Mouse (Mus musculus) T-helper 1 cell (primary cell): ENCODE results near the gene Gm42688.

ENCODE experiments used
- in situ Hi-C: fragments of 300-600 bp; cut with MboI, MseI; formaldehyde crosslinking; loops from one replicate; pipeline ENCODE4 v1.15.1; 2025; ENCODE audit warnings: high pct_unique_total_duplicates

The Gm42688 gene

DNA sequence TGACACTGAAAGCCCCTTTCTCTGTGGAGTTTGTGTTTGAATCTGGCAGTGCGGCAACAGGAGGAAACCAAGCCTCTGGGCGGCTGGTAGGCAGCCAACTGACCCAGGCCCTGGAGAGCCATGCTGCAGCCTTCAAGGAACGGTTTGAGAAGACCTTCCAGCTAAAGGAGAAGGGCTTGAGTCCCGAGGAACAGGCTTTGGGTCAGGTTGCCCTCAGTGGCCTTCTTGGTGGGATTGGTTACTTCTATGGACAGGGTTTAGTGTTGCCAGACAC is 15.7 kb downstream of the Gm42688 start:
- in situ Hi-C loops = no loop called here

DNA sequence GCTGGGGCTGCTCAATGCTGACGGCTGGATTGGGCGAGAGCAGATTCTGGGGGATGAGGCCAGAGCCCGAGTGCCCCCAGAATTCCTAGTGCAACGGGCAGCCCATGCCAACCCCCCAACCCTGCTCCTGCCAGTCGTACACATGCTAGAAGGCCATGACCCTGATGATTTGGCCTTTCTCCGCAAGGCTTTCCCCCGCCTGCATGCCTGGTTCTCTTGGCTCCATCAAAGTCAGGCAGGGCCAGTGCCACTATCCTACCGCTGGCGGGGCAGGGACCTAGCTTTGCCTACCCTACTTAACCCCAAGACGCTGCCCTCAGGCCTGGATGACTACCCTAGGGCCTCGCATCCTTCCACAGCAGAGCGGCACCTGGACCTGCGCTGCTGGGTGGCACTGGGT is 16.2 kb downstream of the Gm42688 start:
- in situ Hi-C loops = no loop called here

DNA sequence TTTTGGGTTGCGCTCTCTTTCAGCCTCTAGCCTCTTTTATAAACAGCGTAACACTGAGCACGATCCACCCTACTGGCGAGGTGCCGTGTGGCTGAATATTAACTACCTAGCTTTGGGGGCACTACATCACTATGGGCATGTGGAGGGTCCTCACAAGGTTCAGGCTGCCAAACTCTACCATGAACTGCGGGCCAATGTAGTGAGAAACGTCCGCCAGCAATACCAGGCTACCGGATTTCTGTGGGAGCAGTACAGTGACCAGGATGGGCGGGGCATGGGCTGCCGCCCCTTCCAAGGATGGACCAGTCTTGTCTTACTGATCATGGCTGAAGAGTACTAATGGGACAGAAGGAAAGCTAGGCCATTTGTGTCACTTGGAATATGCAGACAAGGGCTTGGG is 17.0 kb downstream of the Gm42688 start:
- in situ Hi-C loops = no loop called here

DNA sequence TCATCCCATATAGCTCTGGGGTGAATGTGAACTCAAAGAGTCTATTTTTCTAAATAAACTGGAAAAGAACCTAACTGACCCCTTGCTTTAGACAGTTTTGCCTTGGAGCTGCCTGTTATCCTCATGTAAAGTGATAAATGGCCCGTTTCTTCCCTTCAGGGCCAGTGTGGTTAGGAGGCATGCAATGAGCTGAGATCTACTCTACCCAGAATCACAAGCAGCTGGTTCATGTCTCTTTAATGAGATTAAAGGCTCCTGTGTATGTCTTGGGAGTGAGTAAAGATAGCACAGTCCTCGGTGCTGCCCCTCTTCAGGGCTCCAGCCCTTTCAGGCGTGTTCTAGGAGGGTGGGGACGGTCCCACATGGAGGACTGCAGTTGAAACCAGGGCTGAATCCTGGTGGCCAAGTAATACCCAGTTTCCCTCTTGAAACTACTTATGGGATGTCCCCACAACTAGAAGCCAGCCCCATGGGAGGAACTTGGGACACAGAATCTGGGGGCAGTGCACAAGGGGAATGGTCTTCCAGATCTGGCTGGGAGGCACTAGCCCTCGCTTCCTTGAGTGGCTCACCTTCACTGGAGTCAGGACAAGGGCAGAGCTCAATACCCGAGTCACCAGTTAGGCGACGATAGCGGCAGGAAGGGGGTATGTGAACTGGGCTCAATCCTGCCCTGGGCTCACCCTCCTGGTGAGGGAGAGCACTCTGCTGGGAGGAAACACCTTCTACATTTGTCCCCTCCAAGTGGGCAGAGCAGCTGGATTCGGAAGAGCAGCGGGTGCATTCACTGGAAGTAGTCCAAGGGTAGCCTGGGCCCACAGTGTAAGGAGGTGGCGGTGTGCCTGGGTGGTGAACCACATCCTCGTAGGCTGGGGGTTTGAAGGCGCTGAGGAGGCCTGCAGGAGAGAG is 17.7 kb downstream of the Gm42688 start:
- in situ Hi-C loops = no loop called here

DNA sequence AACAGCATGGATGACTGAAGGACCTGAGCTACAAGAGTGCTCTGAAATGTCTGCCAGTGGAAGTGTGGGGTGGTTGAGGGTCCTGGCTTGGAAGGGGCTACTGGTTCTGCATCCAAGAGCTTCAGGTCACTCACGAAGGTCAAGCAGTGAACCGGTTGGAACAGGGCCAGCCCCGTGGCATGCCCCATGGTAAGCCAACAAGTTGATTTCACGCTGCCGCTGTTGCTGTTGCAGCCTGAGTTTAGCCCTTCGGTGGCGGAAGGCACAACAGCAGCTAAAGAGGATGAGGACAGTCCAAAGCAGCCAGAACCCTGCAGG is 18.3 kb downstream of the Gm42688 start:
- in situ Hi-C loops = no loop called here

DNA sequence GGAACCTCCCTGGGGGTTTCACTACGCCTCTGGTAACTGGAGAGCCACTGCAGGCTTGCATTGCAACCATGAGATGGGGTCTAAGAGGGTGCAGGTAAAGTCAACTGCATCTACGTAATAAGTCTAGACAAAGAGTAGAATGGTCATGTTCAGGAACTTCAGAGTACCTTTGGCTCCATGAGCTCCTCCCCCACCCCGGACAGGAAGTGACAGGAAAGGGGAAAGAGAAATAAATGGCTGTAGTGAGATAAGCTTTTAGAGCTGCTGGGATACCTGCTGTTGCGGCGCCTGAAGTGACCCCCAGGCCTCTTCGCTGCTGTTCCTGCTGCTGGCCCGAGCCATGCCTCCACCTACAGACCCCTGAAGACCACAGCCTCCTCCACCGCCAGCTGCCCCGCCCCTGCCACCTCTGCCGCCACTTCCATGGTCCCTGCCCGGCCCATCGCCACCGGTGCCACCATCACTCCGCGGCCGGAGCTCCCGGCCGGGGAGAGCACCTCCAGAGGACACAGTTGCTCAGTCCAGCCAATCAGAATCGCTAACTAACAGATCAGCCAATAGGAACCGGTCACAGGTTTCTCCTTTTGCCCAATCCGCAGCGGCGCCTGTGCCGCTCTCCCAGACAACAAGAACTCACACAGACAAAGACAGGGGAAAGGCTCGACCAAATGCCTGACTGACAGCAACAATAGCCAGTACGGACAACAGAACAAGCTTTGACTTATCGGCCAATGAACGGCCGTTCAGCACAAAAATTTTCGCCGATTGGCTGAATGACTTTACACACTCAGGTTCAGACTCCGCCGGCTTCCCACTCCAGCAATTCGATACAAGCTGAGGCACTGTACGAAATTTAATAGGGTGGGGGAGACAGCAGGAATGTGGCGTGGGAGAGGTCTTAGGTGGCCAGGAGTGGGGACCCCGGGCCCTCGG is 19.8 kb downstream of the Gm42688 start, which contains the start of gene Wbp1:
Wbp1 (minus strand) TSS at position 630 of the 933 bp plus-strand sequence.
- in situ Hi-C loops = no loop called here

DNA sequence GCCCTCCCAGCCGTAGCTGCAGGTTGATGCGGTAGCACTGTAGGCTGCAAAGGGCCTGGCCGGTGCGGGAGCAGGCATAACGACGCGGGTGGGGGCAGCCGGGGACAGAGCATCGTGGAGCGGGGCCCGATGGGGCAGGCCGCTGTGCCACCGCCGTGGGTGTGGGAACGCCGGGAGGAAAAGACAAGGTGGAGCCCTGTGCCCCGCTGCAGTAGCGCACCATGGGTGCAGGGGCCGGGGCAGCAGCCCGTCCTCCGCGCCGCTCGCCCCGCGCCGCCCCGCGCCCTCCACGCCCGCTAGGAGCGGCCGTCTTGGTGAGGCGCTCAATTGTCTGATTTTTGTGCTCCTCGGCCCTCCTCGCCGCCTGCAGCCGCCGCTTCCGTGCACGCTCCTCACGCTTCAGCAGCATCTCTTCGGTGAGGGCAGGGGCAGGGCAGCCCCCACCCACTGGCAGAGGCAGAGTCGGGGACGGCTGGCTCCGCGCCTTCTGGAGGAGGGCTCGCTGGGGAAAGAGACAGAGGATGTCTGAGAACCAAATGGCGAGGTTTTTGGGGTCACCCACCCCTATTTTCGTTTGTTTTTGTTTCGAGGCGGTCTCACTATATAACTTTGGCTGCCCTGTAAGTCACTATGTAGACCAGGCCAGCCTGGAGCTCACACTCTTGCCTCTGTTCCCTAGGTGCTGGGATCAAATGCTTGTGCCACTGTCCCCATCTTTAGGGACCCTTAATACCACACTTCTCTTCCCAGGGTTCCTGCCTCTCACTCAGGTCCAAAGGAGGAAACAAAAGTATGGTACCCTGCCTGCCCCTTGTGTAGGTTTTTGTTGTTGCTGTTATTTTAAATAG is 20.7 kb downstream of the Gm42688 start:
- in situ Hi-C loops = no loop called here

DNA sequence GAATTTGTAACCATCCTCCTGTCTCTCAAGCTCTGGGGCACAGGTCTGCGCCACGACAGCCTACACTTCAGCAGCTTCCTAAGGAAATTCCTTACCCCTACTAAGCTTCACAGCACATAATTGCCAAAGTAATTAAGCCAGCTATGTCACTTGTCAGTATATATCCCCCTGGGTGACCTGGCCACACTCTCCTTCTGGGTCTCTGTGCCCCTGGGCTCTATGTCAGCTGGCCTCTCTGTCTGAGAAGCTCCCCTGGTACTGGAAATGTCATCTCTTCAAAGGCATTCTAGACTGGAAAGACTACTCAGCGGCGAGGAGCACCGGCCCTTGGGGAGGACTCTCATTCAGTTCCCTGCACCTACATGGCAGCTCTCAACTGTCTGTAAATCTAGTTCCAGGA is 21.5 kb downstream of the Gm42688 start:
- in situ Hi-C loops = no loop called here

DNA sequence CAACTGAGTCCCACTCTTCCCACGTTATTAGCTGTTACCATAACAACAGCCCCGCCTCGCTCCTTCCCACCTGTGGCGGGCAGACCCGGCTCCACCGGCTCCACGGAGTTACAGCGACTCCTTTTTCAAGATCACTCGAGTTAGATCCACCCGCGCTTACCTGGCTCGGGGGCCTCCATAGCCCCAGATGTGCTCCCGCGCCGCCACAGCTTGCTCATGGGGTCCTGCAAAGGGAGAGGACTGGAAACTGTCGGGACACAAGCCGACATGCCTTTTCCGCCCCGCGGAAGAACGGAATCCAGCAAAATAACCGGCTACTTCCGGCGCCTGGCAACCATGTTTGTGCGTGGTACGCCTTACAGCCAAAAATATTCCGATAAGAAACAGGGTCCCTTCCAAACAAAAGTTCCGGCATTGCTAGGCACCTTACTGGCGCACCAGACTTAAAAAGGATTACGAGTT is 23.5 kb downstream of the Gm42688 start:
- in situ Hi-C loops = no loop called here

DNA sequence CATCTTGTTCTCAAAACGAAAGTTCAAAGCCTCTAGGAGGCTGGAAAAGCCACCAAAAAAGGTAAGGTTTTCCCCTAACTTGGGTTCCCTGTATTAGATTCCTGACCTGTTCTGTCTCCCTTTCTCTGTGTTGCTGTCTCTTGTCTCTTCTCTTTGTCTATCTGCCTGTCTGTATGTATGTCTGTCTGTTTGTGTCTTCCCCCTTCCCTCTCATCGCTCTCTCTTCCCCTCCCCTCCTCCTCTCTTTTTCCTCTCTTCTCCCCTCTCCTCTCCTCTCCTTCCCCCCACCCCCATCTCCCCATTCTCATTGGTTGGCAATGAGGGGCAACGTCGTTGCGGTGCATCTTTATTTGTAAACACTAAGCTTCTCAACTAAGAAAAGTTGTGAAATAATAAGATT is 23.9 kb downstream of the Gm42688 start, which contains the start of gene Ino80b:
Ino80b (minus strand) TSS at position 101 of the 400 bp plus-strand sequence.
- in situ Hi-C loops = no loop called here

DNA sequence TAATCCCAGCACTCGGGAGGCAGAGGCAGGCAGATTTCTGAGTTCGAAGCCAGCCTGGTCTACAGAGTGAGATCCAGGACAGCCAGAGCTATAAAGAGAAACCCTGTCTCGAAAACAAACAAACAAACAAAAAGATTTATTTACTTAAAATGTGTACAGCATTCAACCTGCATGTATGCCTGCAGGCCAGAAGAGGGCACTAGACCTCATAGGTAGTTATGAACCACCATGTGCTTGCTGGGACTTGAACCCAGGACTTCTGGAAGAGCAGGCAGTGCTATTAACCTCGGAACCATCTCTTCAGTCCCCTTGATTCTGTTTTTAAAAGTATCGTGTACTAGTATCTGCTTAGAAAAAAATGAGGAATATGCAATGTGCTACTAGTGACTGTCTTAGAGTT is 26.0 kb downstream of the Gm42688 start:
- in situ Hi-C loops = no loop called here

DNA sequence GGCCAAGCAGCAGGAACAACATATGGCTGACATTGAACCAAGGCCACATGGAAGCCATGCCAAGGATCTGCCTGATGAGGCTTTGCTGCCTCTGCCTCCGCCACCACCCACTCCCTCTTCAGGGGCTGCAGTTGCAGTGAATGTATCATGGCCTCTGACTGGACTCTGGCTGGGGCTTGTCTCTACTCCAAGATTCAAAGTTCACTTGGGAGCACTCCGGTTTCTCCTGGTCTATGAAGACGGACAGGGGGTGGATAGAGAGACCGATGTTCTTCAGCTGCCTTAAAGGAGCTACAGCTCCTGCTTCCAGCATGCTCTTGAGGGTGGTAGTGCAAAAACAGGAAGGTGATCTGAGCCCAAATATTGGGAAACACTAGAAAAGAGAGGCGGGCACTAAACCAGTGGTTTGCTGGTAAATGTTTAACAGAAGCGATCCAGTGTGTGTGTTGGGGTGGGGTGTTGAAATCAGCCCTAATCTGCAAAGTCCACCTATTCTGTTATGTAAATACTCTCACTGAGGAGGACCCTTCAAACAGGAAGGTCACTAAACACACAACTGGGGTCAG is 30.1 kb downstream of the Gm42688 start:
- in situ Hi-C loops = no loop called here

DNA sequence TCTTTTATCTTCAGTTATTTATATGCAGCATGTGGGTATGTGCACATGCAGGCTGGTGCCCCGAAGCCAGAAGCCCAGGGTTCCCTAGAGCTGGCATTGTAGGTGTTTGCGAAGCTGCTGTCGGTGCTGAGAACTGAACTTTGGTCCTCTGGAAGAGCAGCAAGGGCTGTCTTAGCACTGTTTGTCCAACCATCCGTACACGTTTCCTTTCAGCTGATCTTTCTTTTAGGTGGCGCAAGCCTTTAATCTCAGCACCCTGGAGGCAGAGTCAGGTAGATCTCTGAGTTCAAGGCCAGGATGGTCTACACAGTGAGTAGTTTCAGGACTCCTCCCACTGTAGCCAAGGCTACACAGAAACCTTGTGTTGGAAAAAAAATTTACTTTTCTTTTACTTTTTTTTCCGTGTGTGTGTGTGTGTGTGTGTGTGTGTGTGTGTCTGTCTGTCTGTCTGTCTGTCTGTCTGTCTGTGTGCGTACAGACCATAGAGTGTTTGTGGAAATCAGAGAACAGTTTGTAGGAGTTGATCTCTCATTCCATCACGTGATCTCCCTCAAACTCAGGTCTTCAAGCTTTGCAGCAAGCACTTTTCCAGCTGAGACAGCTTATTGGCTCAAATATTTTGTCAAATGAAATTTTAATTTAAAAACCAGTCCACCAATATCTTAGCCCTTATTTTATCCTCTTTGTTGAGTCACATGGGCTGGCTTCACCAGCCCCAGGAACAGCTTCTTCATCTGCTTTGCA is 30.9 kb downstream of the Gm42688 start:
- in situ Hi-C loops = no loop called here

DNA sequence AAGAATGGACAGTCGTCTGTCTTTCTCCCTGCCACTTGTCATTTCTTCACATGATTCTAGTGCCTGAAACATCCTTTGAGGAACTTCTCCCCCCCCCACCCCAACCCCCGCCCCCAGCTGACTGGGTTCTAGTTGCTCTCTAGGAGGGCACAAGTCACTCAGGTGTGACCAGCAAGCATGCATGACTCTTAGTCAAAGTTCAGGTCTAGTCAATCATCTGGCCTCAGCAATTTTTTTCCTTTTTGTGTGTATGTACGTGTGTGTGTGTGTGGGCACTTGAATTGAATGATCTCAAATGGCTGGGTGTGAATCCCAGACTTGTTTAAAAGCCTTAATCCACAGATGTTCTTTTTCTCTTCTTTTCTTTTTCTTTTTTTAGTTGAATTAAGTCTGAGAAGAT is 32.8 kb downstream of the Gm42688 start:
- in situ Hi-C loops = no loop called here

DNA sequence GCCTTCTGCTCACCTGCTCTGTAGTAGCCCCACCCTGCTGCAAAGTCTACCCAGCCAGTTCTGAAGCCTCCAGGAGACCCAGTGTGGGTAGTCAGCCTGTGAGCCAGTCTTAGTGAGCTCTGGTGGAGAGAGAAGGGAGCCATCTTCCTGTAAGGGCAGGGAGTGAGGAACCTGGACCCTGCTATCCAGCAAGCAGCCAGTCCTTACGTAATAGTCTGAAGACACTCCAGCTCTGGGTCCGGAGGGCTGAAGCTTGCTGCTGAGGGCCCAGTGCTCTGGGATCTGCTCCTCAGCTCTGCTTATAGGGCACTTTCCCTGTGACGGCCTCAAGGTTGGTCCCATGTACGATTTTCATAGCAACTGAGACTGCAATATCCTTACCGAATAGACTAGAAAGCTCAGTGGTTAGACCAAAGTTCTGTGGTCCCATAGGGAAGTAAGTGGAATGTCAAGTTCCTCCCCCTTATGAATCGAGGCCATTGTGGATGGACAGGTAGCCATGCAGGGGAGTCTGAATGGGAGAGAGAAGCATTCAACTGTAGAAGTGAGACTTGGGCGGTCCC is 33.6 kb downstream of the Gm42688 start, which contains the start of gene Rtkn:
Rtkn (plus strand) TSS at position 513 of the 563 bp plus-strand sequence.
- in situ Hi-C loops = no loop called here

DNA sequence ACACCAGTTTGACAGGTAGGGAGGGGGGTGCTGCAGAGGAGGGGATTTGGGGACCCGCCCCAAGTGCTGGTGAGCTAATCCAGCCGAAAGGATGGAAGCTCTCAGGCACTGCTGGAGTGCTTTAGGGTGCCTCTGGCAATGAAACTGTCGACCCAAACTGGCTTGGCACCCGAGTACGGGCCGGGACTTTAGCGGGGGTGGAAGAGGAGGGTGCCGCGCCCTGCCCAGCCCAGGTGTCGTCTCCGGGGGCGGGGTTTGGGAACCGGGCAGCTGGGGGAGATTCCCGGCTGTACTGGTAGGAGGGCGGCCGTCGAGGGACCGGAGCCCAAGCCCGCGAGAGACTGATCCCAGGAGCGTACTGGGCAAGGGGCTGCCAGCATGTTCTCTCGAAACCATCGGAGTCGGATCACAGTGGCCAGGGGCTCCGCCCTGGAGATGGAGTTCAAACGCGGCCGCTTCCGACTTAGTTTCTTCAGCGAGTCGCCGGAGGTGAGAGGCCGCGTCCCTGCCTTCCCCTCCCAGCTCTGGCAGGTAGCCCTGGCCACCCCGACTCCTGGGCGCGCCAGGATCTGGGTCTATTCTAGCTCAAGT is 34.2 kb downstream of the Gm42688 start:
- in situ Hi-C loops = no loop called here

DNA sequence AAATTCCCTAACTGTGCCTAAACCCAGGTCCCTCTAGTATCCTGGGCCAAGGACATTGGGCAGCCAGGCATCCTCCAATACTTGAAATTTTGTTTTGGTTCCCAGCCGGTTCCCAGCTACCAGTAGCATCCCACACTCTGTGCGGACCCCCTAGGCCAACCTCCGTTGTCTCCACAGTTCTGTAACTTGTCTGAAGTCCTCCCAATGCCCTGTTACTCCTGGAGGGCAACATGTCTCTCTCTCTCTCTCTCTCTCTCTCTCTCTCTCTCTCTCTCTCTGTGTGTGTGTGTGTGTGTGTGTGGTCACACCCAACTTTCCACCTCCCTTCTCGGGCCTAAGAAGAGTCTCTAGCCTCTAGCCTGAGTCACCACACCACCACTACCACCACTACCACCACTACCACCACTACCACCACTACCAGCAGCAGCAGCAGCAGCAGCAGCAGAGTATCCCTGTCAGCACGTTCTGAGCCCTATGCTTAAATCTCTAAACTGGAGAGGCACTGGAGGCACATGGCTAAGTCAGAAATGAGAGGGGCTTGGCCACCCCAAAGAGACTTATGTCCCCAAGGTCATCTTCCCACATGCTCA is 35.0 kb downstream of the Gm42688 start:
- in situ Hi-C loops = no loop called here

DNA sequence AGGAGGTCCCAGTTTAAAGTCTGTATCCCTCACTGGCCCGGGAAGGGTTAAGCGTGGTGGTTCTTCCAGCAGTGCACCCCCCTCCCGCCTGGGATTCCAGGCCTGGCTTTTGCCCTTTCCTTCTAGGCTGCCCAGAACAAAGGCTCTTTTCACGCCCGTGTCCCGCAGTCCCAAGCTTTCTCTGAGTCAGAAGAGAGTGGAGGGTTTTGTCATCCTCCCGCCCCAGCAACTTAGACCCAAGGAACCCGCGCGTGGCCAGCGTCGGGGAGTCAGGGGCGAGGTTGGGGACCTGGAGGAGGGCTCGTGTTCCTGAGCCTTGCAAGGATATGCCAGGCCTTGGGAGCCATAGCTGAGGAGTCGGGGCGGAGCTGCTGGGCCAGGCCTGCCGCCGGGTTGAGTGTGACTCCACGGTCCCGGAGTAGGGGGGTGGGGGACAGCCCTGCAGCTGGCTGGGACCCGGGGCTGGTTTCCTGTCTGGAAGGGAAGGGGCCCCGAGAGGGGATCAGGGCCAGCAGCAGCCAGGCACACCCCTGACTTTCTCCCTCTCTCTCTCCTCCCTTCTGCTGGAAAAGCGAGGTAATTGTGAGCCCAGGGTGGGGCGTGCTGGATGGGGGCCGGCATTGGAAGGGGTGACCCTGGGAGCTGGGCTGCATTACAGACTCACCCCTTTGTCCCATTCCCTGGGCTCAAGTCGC is 35.6 kb downstream of the Gm42688 start:
- in situ Hi-C loops = no loop called here

DNA sequence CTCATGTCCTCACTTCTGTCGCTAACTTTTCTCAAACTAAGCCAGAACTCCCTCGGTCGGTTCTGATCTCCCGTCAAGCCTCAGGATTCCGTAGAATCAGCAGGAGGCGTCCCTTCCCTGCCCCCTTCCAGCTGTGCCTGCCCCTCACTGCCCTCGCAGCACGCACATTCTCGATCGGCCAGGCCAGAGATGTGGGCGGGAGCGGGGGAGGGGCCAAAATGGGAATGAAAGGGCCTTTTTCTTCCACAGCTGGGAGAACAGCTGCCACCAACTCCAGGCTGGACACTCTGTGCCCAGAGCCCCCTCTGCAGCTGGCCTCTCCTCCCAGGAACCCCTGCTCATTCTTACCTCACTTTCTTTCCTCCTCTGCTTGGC is 36.1 kb downstream of the Gm42688 start:
- in situ Hi-C loops = no loop called here
